Mouse (Mus musculus): ENCODE measurements around the gene Ednrb. TPM values are rescaled to one million over a fixed set of nuclear protein-coding genes. Genes with fewer than 3 reads are reported as not detected.

The Ednrb gene
- polyA plus RNA-seq, 1 experiment = 0.19 TPM

GRCm38 (mm10) chr14:103803907-103804659 is 40.1 kb downstream of the Ednrb start:
- Histone ChIP-seq H3K4me1 (ENCODE audit: control insufficient read depth, insufficient read depth, low read length) (no peaks in the 10 kb centered on the region), H3K9me3 (replicated peaks; ENCODE audit: control insufficient read depth, insufficient read depth, low read length, poor library complexity, severe bottlenecking) (no peaks in the 10 kb centered on the region), H3K36me3 (ENCODE audit: control insufficient read depth, insufficient read depth, low read length, poor library complexity, severe bottlenecking) (no peaks in the 10 kb centered on the region), H3K9ac (ENCODE audit: low read depth, poor library complexity, severe bottlenecking) (no peak overlapping the region), H3K27me3 (ENCODE audit: control insufficient read depth, insufficient read depth, low read length, poor library complexity, severe bottlenecking) (no peaks in the 10 kb centered on the region), H3K4me3 (ENCODE audit: low read depth, low read length) (no peak overlapping the region), H3K27ac (ENCODE audit: insufficient read depth, low read length) (no peak overlapping the region)
- TF ChIP-seq POLR2A (IDR thresholded peaks at IDR 0.05; ENCODE audit: insufficient read depth, low read length) = no peak
- TF ChIP-seq CTCF (IDR thresholded peaks at IDR 0.05; ENCODE audit: low read depth, low read length) = no peak
- no peak for TF ChIP-seq EP300 (IDR thresholded peaks at IDR 0.05; ENCODE audit: insufficient read depth, low read depth, low read length)

- TF ChIP-seq CTCF (IDR thresholded peaks at IDR 0.05; ENCODE audit: low read depth, low read length) (no peak), POLR2A (IDR thresholded peaks at IDR 0.05; ENCODE audit: insufficient read depth, low read length) (no peak), EP300 (IDR thresholded peaks at IDR 0.05; ENCODE audit: insufficient read depth, low read depth, low read length) (no peak)
- Histone ChIP-seq H3K36me3 (ENCODE audit: control insufficient read depth, insufficient read depth, low read length, poor library complexity, severe bottlenecking) (no peaks in the 10 kb centered on the region), H3K9ac (ENCODE audit: low read depth, poor library complexity, severe bottlenecking) (no peak overlapping the region), H3K9me3 (replicated peaks; ENCODE audit: control insufficient read depth, insufficient read depth, low read length, poor library complexity, severe bottlenecking) (0 out of 2 replicates have a peak, but pooled peaks cover 2% of the 10 kb centered on the region), H3K4me1 (ENCODE audit: control insufficient read depth, insufficient read depth, low read length) (no peaks in the 10 kb centered on the region), H3K4me3 (ENCODE audit: low read depth, low read length) (no peak overlapping the region), H3K27ac (ENCODE audit: insufficient read depth, low read length) (no peak overlapping the region), H3K27me3 (ENCODE audit: control insufficient read depth, insufficient read depth, low read length, poor library complexity, severe bottlenecking) (no peaks in the 10 kb centered on the region)
Observed at GRCm38 (mm10) chr14:103797123-103797522, 47.1 kb downstream of the Ednrb start.

GRCm38 (mm10) chr14:103795591-103795990 is 48.6 kb downstream of the Ednrb start:
- H3K9ac ChIP-seq (ENCODE audit: low read depth, poor library complexity, severe bottlenecking) = no peak overlapping the region
- no peaks in the 10 kb centered on the region for H3K4me1 ChIP-seq (ENCODE audit: control insufficient read depth, insufficient read depth, low read length)
- TF ChIP-seq EP300 (IDR thresholded peaks at IDR 0.05; ENCODE audit: insufficient read depth, low read depth, low read length) (no peak), CTCF (IDR thresholded peaks at IDR 0.05; ENCODE audit: low read depth, low read length) (no peak), POLR2A (IDR thresholded peaks at IDR 0.05; ENCODE audit: insufficient read depth, low read length) (no peak)
- H3K27me3 ChIP-seq (ENCODE audit: control insufficient read depth, insufficient read depth, low read length, poor library complexity, severe bottlenecking) = no peaks in the 10 kb centered on the region
- H3K36me3 ChIP-seq (ENCODE audit: control insufficient read depth, insufficient read depth, low read length, poor library complexity, severe bottlenecking) = no peaks in the 10 kb centered on the region
- 0 out of 2 replicates have a peak, but pooled peaks cover 2% of the 10 kb centered on the region for H3K9me3 ChIP-seq (replicated peaks; ENCODE audit: control insufficient read depth, insufficient read depth, low read length, poor library complexity, severe bottlenecking)
- H3K4me3 ChIP-seq (ENCODE audit: low read depth, low read length) = no peak overlapping the region
- H3K27ac ChIP-seq (ENCODE audit: insufficient read depth, low read length) = no peak overlapping the region

- no peak for TF ChIP-seq CTCF (IDR thresholded peaks at IDR 0.05; ENCODE audit: low read depth, low read length)
- Histone ChIP-seq H3K36me3 (ENCODE audit: control insufficient read depth, insufficient read depth, low read length, poor library complexity, severe bottlenecking) (no peaks in the 10 kb centered on the region), H3K27ac (ENCODE audit: insufficient read depth, low read length) (no peak overlapping the region), H3K27me3 (ENCODE audit: control insufficient read depth, insufficient read depth, low read length, poor library complexity, severe bottlenecking) (no peaks in the 10 kb centered on the region), H3K4me3 (ENCODE audit: low read depth, low read length) (no peak overlapping the region), H3K9ac (ENCODE audit: low read depth, poor library complexity, severe bottlenecking) (no peak overlapping the region), H3K9me3 (replicated peaks; ENCODE audit: control insufficient read depth, insufficient read depth, low read length, poor library complexity, severe bottlenecking) (0 out of 2 replicates have a peak, but pooled peaks cover 2% of the 10 kb centered on the region), H3K4me1 (ENCODE audit: control insufficient read depth, insufficient read depth, low read length) (no peaks in the 10 kb centered on the region)
Observed at GRCm38 (mm10) chr14:103793409-103793808, 50.8 kb downstream of the Ednrb start.

GRCm38 (mm10) chr14:103792726-103793125 is 51.5 kb downstream of the Ednrb start:
- Histone ChIP-seq H3K4me3 (ENCODE audit: low read depth, low read length) (no peak overlapping the region), H3K4me1 (ENCODE audit: control insufficient read depth, insufficient read depth, low read length) (no peaks in the 10 kb centered on the region), H3K36me3 (ENCODE audit: control insufficient read depth, insufficient read depth, low read length, poor library complexity, severe bottlenecking) (no peaks in the 10 kb centered on the region), H3K27ac (ENCODE audit: insufficient read depth, low read length) (no peak overlapping the region), H3K9me3 (replicated peaks; ENCODE audit: control insufficient read depth, insufficient read depth, low read length, poor library complexity, severe bottlenecking) (0 out of 2 replicates have a peak, but pooled peaks cover 2% of the 10 kb centered on the region), H3K27me3 (ENCODE audit: control insufficient read depth, insufficient read depth, low read length, poor library complexity, severe bottlenecking) (no peaks in the 10 kb centered on the region), H3K9ac (ENCODE audit: low read depth, poor library complexity, severe bottlenecking) (no peak overlapping the region)
- TF ChIP-seq CTCF (IDR thresholded peaks at IDR 0.05; ENCODE audit: low read depth, low read length) (no peak), POLR2A (IDR thresholded peaks at IDR 0.05; ENCODE audit: insufficient read depth, low read length) (no peak), EP300 (IDR thresholded peaks at IDR 0.05; ENCODE audit: insufficient read depth, low read depth, low read length) (no peak)

- Histone ChIP-seq H3K4me3 (ENCODE audit: low read depth, low read length) (no peak overlapping the region), H3K9me3 (replicated peaks; ENCODE audit: control insufficient read depth, insufficient read depth, low read length, poor library complexity, severe bottlenecking) (no peaks in the 10 kb centered on the region), H3K4me1 (ENCODE audit: control insufficient read depth, insufficient read depth, low read length) (no peaks in the 10 kb centered on the region), H3K9ac (ENCODE audit: low read depth, poor library complexity, severe bottlenecking) (no peak overlapping the region), H3K36me3 (ENCODE audit: control insufficient read depth, insufficient read depth, low read length, poor library complexity, severe bottlenecking) (no peaks in the 10 kb centered on the region), H3K27me3 (ENCODE audit: control insufficient read depth, insufficient read depth, low read length, poor library complexity, severe bottlenecking) (no peaks in the 10 kb centered on the region), H3K27ac (ENCODE audit: insufficient read depth, low read length) (no peak overlapping the region)
- TF ChIP-seq CTCF (IDR thresholded peaks at IDR 0.05; ENCODE audit: low read depth, low read length) = no peak
- no peak for TF ChIP-seq POLR2A (IDR thresholded peaks at IDR 0.05; ENCODE audit: insufficient read depth, low read length)
- no peak for TF ChIP-seq EP300 (IDR thresholded peaks at IDR 0.05; ENCODE audit: insufficient read depth, low read depth, low read length)
Observed at GRCm38 (mm10) chr14:103787547-103787946, 56.7 kb downstream of the Ednrb start.
